Mouse (Mus musculus) brain, embryonic 14.5 days (tissue): ENCODE measurements around the gene Npas3. TPM values are rescaled to one million over a fixed set of nuclear protein-coding genes. Genes with fewer than 3 reads are reported as not detected.
A peak's percentile ranks its signal among the peaks of the same experiment; 100 is the strongest.

ENCODE experiments used
- DNase-seq: peaks from one replicate; pipeline ENCODE4 v3.0.0-alpha.2; 2011; ENCODE audit warnings: low read depth
- CTCF ChIP-seq: fragments of 200-500 bp; IDR thresholded peaks from 2 replicates; pipeline ENCODE4 v1.5.1; 2012; ENCODE audit warnings: inconsistent platforms, mild to moderate bottlenecking, moderate library complexity, borderline replicate concordance; ENCODE audit not compliant: insufficient read depth, insufficient read length; ENCODE audit errors: extremely low read depth
- POLR2A ChIP-seq: fragments of 200-500 bp; IDR thresholded peaks from 2 replicates; pipeline ENCODE4 v1.6.1; 2012; ENCODE audit warnings: mild to moderate bottlenecking, inconsistent platforms, borderline replicate concordance; ENCODE audit not compliant: poor library complexity, insufficient read depth, insufficient read length, severe bottlenecking; ENCODE audit errors: extremely low read depth
- polyA plus RNA-seq: library from polyadenylated mRNA; depleted of rRNA; stranded (reverse); fragments of >200 nt; gene quantifications from 2 replicates; pipeline ENCODE4 v1.2.3, GENCODE M21; 2012

Gene Npas3
- polyA plus RNA-seq, 1 experiment, result 34.2 TPM

- TF ChIP-seq CTCF, result no peak
- no peak for TF ChIP-seq POLR2A
- peak; percentile 64 for DNase-seq
These were observed 796.3 kb downstream of the Npas3 start for GRCm38 (mm10) chr12:54044606-54045334.

DNA sequence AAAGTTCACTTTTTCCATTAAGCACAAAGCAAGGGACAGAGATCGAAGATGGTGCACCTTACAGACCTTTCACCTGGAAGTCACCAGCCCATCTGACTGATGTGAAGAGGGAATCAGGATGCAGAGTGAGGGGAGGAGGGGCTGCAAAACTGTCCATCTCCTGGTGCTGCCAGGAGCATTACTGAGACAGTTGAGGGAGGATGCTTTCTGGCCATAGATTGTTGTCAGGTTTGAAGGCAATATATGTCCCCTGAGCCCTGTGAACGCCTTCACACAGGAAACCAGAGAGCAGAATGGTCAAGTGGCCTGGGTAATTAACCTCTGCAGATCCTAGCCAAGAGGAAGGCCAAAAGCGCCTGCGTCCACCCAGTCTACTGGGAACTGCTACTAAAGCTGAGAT, 796.9 kb downstream of the Npas3 start:
- no peak for TF ChIP-seq CTCF
- no peak for TF ChIP-seq POLR2A

DNA sequence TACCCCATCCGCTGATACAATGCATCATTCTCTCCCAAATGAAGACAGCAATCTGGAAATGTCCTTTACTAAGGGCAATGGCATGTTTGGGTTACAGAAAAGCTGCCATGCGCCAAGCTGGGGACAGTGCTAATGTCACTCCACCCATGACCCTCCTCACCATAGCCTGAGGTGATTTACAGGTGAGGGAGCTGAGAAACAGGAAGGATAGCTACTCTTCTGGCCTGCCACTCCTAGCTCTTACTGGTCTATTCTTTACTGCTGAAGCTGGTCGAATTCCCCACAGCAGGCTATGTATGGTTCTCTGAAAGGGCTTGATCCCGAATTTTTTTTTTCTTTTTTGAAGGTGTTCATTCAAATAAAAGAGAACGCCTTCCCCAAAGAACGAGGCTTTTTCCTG, 798.3 kb downstream of the Npas3 start:
- TF ChIP-seq CTCF, result no peak
- no peak for TF ChIP-seq POLR2A
- DNase-seq, result peak; percentile 51

More for the DNA sequence above, 796.9 kb downstream of the Npas3 start:
- no peak for DNase-seq

DNA sequence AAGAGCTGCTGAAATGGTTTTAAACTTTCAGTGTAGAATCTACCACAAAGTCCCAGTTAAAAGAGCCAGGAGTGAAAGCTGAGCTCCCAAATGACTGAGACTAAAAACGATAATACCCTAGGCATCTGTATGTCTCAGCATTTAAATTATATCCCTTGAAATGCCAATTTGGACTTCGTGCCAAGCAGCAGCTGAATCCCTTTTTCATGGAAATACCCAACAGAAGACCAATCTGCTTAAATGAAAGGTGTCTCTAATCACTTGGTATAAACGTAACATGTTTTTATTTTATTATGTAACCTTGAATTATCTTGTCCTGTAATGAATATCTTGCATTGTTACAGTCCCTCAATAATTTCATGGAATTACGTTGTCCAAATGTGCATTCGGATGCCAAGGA, 799.6 kb downstream of the Npas3 start:
- TF ChIP-seq POLR2A (no peak), CTCF (no peak)
- DNase-seq, result peak; percentile 76

GRCm38 (mm10) chr12:54049926-54050325, 801.4 kb downstream of the Npas3 start:
- DNase-seq, result peak; percentile 37
- TF ChIP-seq CTCF, result no peak
- no peak for TF ChIP-seq POLR2A

DNA sequence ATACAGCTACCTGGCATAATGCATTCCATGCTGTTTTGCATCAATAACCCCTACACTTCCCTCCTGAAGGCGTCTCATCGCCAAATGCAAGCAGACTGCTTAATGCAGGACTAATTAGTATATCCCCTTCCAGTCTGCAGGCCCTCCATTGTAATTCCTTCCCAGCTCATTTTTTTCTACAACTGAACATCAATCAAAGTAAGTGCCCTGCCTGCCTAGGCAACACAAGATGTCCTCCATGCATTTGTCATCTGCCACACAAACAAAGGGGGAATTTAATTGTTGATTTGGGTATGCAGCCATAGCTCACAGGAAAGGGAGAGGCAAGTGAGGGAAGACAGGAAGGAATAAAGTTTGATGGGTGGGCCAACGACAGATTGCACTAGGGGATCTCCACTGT, 804.5 kb downstream of the Npas3 start:
- TF ChIP-seq POLR2A (no peak), CTCF (no peak)
- peak; percentile 85 for DNase-seq

DNA sequence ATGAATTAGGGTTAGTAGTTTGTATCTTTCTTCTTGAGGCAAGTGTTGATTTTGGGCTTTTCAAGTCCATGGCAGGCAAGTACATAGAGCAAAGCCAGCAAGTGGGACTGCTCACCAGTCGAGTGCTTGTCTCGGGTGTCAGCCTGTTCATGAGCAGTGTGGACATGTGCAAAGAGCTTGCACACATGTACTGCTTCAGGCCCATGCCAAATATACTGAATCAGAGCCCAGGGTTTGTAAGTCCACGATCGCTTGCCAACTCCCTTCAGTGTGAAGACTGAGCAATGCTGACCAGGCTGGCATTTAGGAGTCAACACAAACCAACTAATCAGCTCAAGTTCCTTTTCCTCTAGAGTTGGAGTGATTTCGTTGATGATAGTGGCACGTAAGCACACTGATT, 805.1 kb downstream of the Npas3 start:
- no peak for TF ChIP-seq CTCF
- TF ChIP-seq POLR2A, result no peak
- DNase-seq, result peak; percentile 60

- peak; percentile 95 for DNase-seq
- TF ChIP-seq CTCF (peak; percentile 99), POLR2A (no peak)
These were observed 812.3 kb downstream of the Npas3 start for GRCm38 (mm10) chr12:54060732-54061131.

DNA sequence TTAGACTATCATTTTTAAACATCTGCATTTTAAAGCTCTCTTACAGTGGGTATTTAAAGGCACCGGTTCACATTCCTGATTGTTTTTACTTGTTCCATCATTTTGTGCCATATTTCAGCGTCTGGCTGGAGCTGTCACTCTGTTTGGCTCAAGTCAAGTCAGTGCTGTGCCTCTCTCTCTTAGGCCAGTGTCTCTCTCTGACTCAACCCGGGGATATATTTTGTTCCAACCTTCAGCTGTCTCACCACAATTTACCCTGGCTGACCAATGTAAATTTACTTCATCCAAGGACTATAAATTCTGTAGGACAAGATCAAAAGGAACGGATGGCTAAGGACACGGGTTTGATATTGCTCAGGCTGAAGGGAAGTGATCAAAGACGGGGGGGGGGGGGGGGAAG, 812.7 kb downstream of the Npas3 start:
- no peak for DNase-seq
- no peak for TF ChIP-seq CTCF
- TF ChIP-seq POLR2A, result no peak

- no peak for DNase-seq
- no peak for TF ChIP-seq CTCF
- no peak for TF ChIP-seq POLR2A
These were observed 816.5 kb downstream of the Npas3 start for GRCm38 (mm10) chr12:54064986-54065385.

GRCm38 (mm10) chr12:54065607-54066006, 817.1 kb downstream of the Npas3 start:
- TF ChIP-seq CTCF (no peak), POLR2A (no peak)
- DNase-seq, result no peak

- DNase-seq, result no peak
- TF ChIP-seq CTCF (no peak), POLR2A (no peak)
These were observed 818.9 kb downstream of the Npas3 start for GRCm38 (mm10) chr12:54067419-54067818.
